Mouse (Mus musculus) cerebellum, adult 9-11 months (tissue): ENCODE data around the gene Tfdp2.
"Not testable (repeated sequence)": the region's sequence is repeated elsewhere in the genome, so short reads cannot be mapped to it uniquely, and the experiment has no call there.

Experiments
- DNase-seq: peaks from one replicate; pipeline ENCODE4 v3.0.0; 2022

The Tfdp2 gene

GRCm38 (mm10) chr9:96195885-96196622 lies at the start of gene Tfdp2:
TSS of gene Tfdp2 (plus strand) at chr9:96196275.
- peak; percentile 90 for DNase-seq

GRCm38 (mm10) chr9:96152801-96153200 lies 43.3 kb upstream of the Tfdp2 start:
- no peak for DNase-seq

GRCm38 (mm10) chr9:96158431-96158830 lies 37.6 kb upstream of the Tfdp2 start:
- no peak for DNase-seq

- no peak for DNase-seq
Observed at GRCm38 (mm10) chr9:96159047-96159446, 37.0 kb upstream of the Tfdp2 start.

- no peak for DNase-seq
Observed at GRCm38 (mm10) chr9:96160767-96161166, 35.3 kb upstream of the Tfdp2 start.

GRCm38 (mm10) chr9:96162421-96162820 lies 33.7 kb upstream of the Tfdp2 start:
- no peak for DNase-seq

GRCm38 (mm10) chr9:96163443-96163842 lies 32.6 kb upstream of the Tfdp2 start:
- no peak for DNase-seq

- not testable (repeated sequence) for DNase-seq
Observed at GRCm38 (mm10) chr9:96163983-96164382, 32.1 kb upstream of the Tfdp2 start.

GRCm38 (mm10) chr9:96167168-96167585 lies 28.9 kb upstream of the Tfdp2 start:
- peak; percentile 8 for DNase-seq

- DNase-seq: no peak
Observed at GRCm38 (mm10) chr9:96170600-96170999, 25.5 kb upstream of the Tfdp2 start.

GRCm38 (mm10) chr9:96184909-96185308 lies 11.2 kb upstream of the Tfdp2 start:
- no peak for DNase-seq

- DNase-seq: no peak
Observed at GRCm38 (mm10) chr9:96186701-96187100, 9.4 kb upstream of the Tfdp2 start.

GRCm38 (mm10) chr9:96196636-96197181 lies 634 bp downstream of the Tfdp2 start:
- peak; percentile 48 for DNase-seq

GRCm38 (mm10) chr9:96197806-96198205 lies 1.7 kb downstream of the Tfdp2 start:
- no peak for DNase-seq

GRCm38 (mm10) chr9:96203663-96204062 lies 7.6 kb downstream of the Tfdp2 start:
- no peak for DNase-seq

GRCm38 (mm10) chr9:96207428-96207827 lies 11.4 kb downstream of the Tfdp2 start:
- DNase-seq: no peak

- no peak for DNase-seq
Observed at GRCm38 (mm10) chr9:96213036-96213645, 17.1 kb downstream of the Tfdp2 start.

GRCm38 (mm10) chr9:96214171-96214570 lies 18.1 kb downstream of the Tfdp2 start:
- no peak for DNase-seq

GRCm38 (mm10) chr9:96217299-96217698 lies 21.2 kb downstream of the Tfdp2 start:
- DNase-seq: no peak

GRCm38 (mm10) chr9:96217799-96218198 lies 21.7 kb downstream of the Tfdp2 start:
- no peak for DNase-seq

- DNase-seq: no peak
Observed at GRCm38 (mm10) chr9:96219114-96219669, 23.1 kb downstream of the Tfdp2 start.

GRCm38 (mm10) chr9:96220419-96220818 lies 24.3 kb downstream of the Tfdp2 start:
- no peak for DNase-seq

GRCm38 (mm10) chr9:96223302-96223701 lies 27.2 kb downstream of the Tfdp2 start:
- DNase-seq: no peak

- DNase-seq: no peak
Observed at GRCm38 (mm10) chr9:96228285-96228684, 32.2 kb downstream of the Tfdp2 start.
